Mouse (Mus musculus): Measurements from ENCODE around the gene Gm13290. TPM values are rescaled to one million over a fixed set of nuclear protein-coding genes. Genes with fewer than 3 reads are reported as not detected.
"Not testable (repeated sequence)": the region's sequence is repeated elsewhere in the genome, so short reads cannot be mapped to it uniquely, and the experiment has no call there.

Gm13290 gene
- total RNA-seq, 1 experiment from 2014 or later = not detected

GRCm38 (mm10) chr4:88779550-88779949, 5.9 kb downstream of the Gm13290 start, which contains the start of gene Gm13272:
Gm13272 (plus strand) TSS chr4:88779850.
- ATAC-seq (replicated peaks; ENCODE audit: low read depth, poor library complexity, severe bottlenecking) = not testable (repeated sequence)

GRCm38 (mm10) chr4:88780320-88780719, 6.7 kb downstream of the Gm13290 start:
- ATAC-seq (replicated peaks; ENCODE audit: low read depth, poor library complexity, severe bottlenecking) = not testable (repeated sequence)

- ATAC-seq (replicated peaks; ENCODE audit: low read depth, poor library complexity, severe bottlenecking) = not testable (repeated sequence)
Observed at GRCm38 (mm10) chr4:88781831-88782230, 8.2 kb downstream of the Gm13290 start, which contains the start of gene Ifnz. Ifnz (plus strand) TSS chr4:88782131.

GRCm38 (mm10) chr4:88782335-88782734, 8.7 kb downstream of the Gm13290 start:
- not testable (repeated sequence) for ATAC-seq (replicated peaks; ENCODE audit: low read depth, poor library complexity, severe bottlenecking)

GRCm38 (mm10) chr4:88785409-88785808, 11.8 kb downstream of the Gm13290 start, which contains the start of gene Gm13276:
Gm13276 (plus strand) TSS chr4:88785709.
- not testable (repeated sequence) for ATAC-seq (replicated peaks; ENCODE audit: low read depth, poor library complexity, severe bottlenecking)

GRCm38 (mm10) chr4:88788402-88788801, 14.8 kb downstream of the Gm13290 start, which contains the start of gene Gm13277:
Gm13277 (plus strand) TSS chr4:88788632.
- ATAC-seq (replicated peaks; ENCODE audit: low read depth, poor library complexity, severe bottlenecking) = not testable (repeated sequence)

GRCm38 (mm10) chr4:88791250-88791649, 17.6 kb downstream of the Gm13290 start, which contains the start of gene Gm13278:
Gm13278 (plus strand) TSS chr4:88791550.
- ATAC-seq (replicated peaks; ENCODE audit: low read depth, poor library complexity, severe bottlenecking) = not testable (repeated sequence)

- not testable (repeated sequence) for ATAC-seq (replicated peaks; ENCODE audit: low read depth, poor library complexity, severe bottlenecking)
Observed at GRCm38 (mm10) chr4:88793936-88794675, 20.5 kb downstream of the Gm13290 start, which contains the start of gene Gm13275. Gm13275 (plus strand) TSS chr4:88794487.

- ATAC-seq (replicated peaks; ENCODE audit: low read depth, poor library complexity, severe bottlenecking) = not testable (repeated sequence)
Observed at GRCm38 (mm10) chr4:88797097-88797496, 23.5 kb downstream of the Gm13290 start, which contains the start of gene Gm13279. Gm13279 (plus strand) TSS chr4:88797397.

- ATAC-seq (replicated peaks; ENCODE audit: low read depth, poor library complexity, severe bottlenecking) = not testable (repeated sequence)
Observed at GRCm38 (mm10) chr4:88799365-88799764, 25.7 kb downstream of the Gm13290 start, which contains the start of gene Gm13285. Gm13285 (plus strand) TSS chr4:88799665.

- not testable (repeated sequence) for ATAC-seq (replicated peaks; ENCODE audit: low read depth, poor library complexity, severe bottlenecking)
Observed at GRCm38 (mm10) chr4:88802954-88803353, 29.3 kb downstream of the Gm13290 start, which contains the start of gene Gm13287. Gm13287 (plus strand) TSS chr4:88803254.

- not testable (repeated sequence) for ATAC-seq (replicated peaks; ENCODE audit: low read depth, poor library complexity, severe bottlenecking)
Observed at GRCm38 (mm10) chr4:88805231-88805630, 31.6 kb downstream of the Gm13290 start, which contains the start of gene Gm13288. Gm13288 (plus strand) TSS chr4:88805531.

GRCm38 (mm10) chr4:88805761-88806160, 32.1 kb downstream of the Gm13290 start:
- not testable (repeated sequence) for ATAC-seq (replicated peaks; ENCODE audit: low read depth, poor library complexity, severe bottlenecking)

GRCm38 (mm10) chr4:88815928-88816327, 42.3 kb downstream of the Gm13290 start, which contains the start of gene Ifna7:
Ifna7 (plus strand) TSS chr4:88816228.
- no peak for ATAC-seq (replicated peaks; ENCODE audit: low read depth, poor library complexity, severe bottlenecking)

- ATAC-seq (replicated peaks; ENCODE audit: low read depth, poor library complexity, severe bottlenecking) = no peak
Observed at GRCm38 (mm10) chr4:88819659-88820058, 46.0 kb downstream of the Gm13290 start, which contains the start of gene Ifna11. Ifna11 (plus strand) TSS chr4:88819959.

GRCm38 (mm10) chr4:88822995-88823394, 49.4 kb downstream of the Gm13290 start:
- no peak for ATAC-seq (replicated peaks; ENCODE audit: low read depth, poor library complexity, severe bottlenecking)

Other genes starting within 250 kb of the Gm13290 start
- not detected in 2 replicates for gene Ifna15, start 215.6 kb upstream of the Gm13290 start, total RNA-seq (2017)
- not detected in 2 replicates for gene Ifna14, start 202.0 kb upstream of the Gm13290 start, total RNA-seq (2017)
- gene Ifna9, start 181.4 kb upstream of the Gm13290 start, total RNA-seq (2017) = not detected in 2 replicates
- not detected in 2 replicates for gene Ifna12, start 170.5 kb upstream of the Gm13290 start, total RNA-seq (2017)
- gene C87499, start 139.4 kb upstream of the Gm13290 start, total RNA-seq (2017) = not detected in 2 replicates
- gene Ifna13, start 129.4 kb upstream of the Gm13290 start, total RNA-seq (2017) = not detected in 2 replicates
- not detected in 2 replicates for gene Ifna16, start 96.9 kb upstream of the Gm13290 start, total RNA-seq (2017)
- gene Ifna2, start 89.9 kb upstream of the Gm13290 start, total RNA-seq (2017) = not detected in 2 replicates
- gene Ifnab, start 82.5 kb upstream of the Gm13290 start, total RNA-seq (2017) = not detected in 2 replicates
- gene Gm26566, start 52.0 kb upstream of the Gm13290 start, total RNA-seq (2017) = 2.9 TPM in 1 of 2 replicates, not detected in the other
- gene Klhl9, start 51.4 kb upstream of the Gm13290 start, total RNA-seq (2017) = 91.1 and 99.9 TPM in 2 replicates
- gene Gm13271, start 19.0 kb upstream of the Gm13290 start, total RNA-seq (2017) = not detected in 2 replicates
- gene Gm13283, start 13.7 kb upstream of the Gm13290 start, total RNA-seq (2017) = not detected in 2 replicates
- not detected in 2 replicates for gene Gm13289, start 3.1 kb downstream of the Gm13290 start, total RNA-seq (2017)
- gene Gm13272, start 6.0 kb downstream of the Gm13290 start, total RNA-seq (2017) = not detected in 2 replicates
- not detected in 2 replicates for gene Ifnz, start 8.3 kb downstream of the Gm13290 start, total RNA-seq (2017)
- gene Gm13276, start 11.9 kb downstream of the Gm13290 start, total RNA-seq (2017) = not detected in 2 replicates
- not detected in 2 replicates for gene Gm13277, start 14.8 kb downstream of the Gm13290 start, total RNA-seq (2017)
- not detected in 2 replicates for gene Gm13278, start 17.7 kb downstream of the Gm13290 start, total RNA-seq (2017)
- not detected in 2 replicates for gene Gm13275, start 20.7 kb downstream of the Gm13290 start, total RNA-seq (2017)
- gene Gm13279, start 23.6 kb downstream of the Gm13290 start, total RNA-seq (2017) = not detected in 2 replicates
- gene Gm13285, start 25.8 kb downstream of the Gm13290 start, total RNA-seq (2017) = not detected in 2 replicates
- not detected in 2 replicates for gene Gm13287, start 29.4 kb downstream of the Gm13290 start, total RNA-seq (2017)
- not detected in 2 replicates for gene Gm13288, start 31.7 kb downstream of the Gm13290 start, total RNA-seq (2017)
- gene Ifna7, start 42.4 kb downstream of the Gm13290 start, total RNA-seq (2017) = not detected in 2 replicates
- not detected in 2 replicates for gene Ifna11, start 46.1 kb downstream of the Gm13290 start, total RNA-seq (2017)
- gene Ifna6, start 53.6 kb downstream of the Gm13290 start, total RNA-seq (2017) = not detected in 2 replicates
- gene Ifna5, start 61.7 kb downstream of the Gm13290 start, total RNA-seq (2017) = not detected in 2 replicates
- not detected in 2 replicates for gene Ifna4, start 68.0 kb downstream of the Gm13290 start, total RNA-seq (2017)
- not detected in 2 replicates for gene Ifna1, start 76.3 kb downstream of the Gm13290 start, total RNA-seq (2017)
- not detected in 2 replicates for gene Ifne, start 106.4 kb downstream of the Gm13290 start, total RNA-seq (2017)

Measured in common myeloid progenitor, adult 5-6 weeks (primary cell).